Mouse (Mus musculus): ENCODE measurements around the gene Olfm1. TPM values are rescaled to one million over a fixed set of nuclear protein-coding genes. Genes with fewer than 3 reads are reported as not detected.
A peak's percentile ranks its signal among the peaks of the same experiment; 100 is the strongest.

The Olfm1 gene
- polyA plus RNA-seq, 1 experiment from 2014 or later = 34.5 TPM

DNA sequence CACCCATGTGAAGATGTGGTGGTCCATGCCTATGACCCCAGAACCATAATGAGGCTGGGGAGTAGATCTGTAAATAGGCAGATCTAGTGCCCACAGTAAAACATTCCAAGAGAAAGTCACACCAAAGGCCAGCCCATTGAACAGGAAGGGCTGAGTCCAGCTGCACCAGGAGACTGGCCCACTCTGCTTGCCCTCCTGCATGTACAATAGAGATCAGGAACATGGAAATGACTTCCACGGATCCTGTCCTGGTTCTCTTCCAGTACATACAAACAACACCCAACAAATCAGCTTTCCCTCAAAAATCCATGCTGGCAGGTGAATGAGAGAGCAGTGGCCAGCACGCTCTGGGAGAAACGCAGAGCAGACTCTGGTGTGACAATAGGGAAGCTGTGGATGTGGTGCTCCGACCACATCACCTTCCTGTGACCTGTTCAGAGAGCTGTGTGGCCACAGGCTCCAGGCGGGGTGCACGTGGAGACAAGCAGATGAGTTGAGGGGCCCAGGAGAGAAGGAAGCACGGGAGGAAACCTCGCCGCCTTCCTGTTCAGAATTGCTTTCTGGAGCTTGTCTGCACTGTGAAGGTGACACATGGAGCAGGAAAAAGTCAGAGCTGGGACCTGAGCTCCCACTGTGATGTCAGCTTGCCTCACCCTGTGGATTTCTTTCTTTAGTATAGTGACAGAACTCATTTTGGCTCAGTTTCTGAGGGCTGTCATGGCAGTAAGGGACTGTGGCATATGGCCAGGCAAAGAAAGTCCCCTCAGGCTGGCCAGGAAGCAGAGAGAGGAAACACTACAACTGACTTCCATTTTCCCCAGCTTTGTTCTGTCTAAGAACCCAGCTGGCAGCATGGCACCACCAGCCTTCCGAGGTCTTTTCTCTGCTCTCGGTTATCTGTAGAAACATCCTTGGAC, 19.3 kb upstream of the Olfm1 start:
- no peak overlapping the region for H3K4me2 ChIP-seq (replicated peaks)
- H3K4me1 ChIP-seq = no peaks in the 10 kb centered on the region
- H3K9me3 ChIP-seq (replicated peaks) = no peaks in the 10 kb centered on the region
- no peak overlapping the region for H3K4me3 ChIP-seq (replicated peaks)
- no peaks in the 10 kb centered on the region for H3K27me3 ChIP-seq
- H3K27ac ChIP-seq (replicated peaks) = no peak overlapping the region
- H3K9ac ChIP-seq = no peak overlapping the region
- 70% methylated on average over 11 of the region's 11 CpGs for WGBS
- H3K36me3 ChIP-seq = no peaks in the 10 kb centered on the region
- ATAC-seq (ENCODE audit: insufficient number of reproducible peaks, low FRiP score, low TSS enrichment, low read depth) = no peak

DNA sequence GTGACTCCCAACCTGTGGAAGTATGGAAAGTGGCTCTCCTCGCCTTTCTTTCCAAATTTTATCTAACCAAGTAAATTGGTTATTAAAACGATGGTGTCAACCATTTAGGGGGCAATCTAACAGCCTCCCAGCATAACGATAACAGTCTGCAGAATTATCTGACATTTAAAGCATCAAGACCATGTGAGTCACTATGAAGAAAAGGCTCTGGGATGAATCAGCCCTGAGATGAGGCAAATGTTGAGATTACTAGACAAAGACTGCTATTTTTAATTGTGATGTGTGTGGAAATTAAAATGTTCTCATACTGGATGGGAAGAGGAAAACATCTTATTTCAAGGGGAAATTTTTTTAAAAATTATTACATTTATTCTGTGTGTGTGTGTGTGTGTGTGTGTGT, 18.4 kb upstream of the Olfm1 start:
- Histone ChIP-seq H3K4me2 (replicated peaks) (no peak overlapping the region), H3K27ac (replicated peaks) (no peak overlapping the region), H3K36me3 (no peaks in the 10 kb centered on the region), H3K4me3 (replicated peaks) (no peak overlapping the region), H3K27me3 (no peaks in the 10 kb centered on the region), H3K9ac (no peak overlapping the region), H3K4me1 (no peaks in the 10 kb centered on the region), H3K9me3 (replicated peaks) (no peaks in the 10 kb centered on the region)
- WGBS = 77% methylated on average over 3 of the region's 3 CpGs
- no peak for ATAC-seq (ENCODE audit: insufficient number of reproducible peaks, low FRiP score, low TSS enrichment, low read depth)

DNA sequence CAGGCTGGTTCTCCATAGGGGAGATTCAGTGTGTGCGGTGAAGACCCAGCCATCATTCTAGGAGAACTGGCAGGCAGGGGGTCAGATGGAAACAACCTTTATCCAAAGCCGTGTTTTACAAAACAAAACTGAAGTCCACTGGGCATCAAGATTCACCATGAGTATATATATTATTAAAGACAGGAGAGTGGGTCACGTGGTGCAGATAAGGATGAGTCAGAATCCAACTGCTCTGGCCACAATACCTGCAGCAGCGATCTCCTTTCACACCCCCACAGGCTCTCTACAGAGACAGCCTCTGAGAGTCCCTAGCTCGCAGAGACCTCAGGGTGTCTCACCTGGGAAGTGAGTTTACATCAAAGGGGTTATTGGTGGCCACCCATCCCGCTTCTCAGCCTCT, 14.2 kb upstream of the Olfm1 start:
- Histone ChIP-seq H3K4me3 (replicated peaks) (no peak overlapping the region), H3K9me3 (replicated peaks) (no peaks in the 10 kb centered on the region), H3K4me2 (replicated peaks) (no peak overlapping the region), H3K27me3 (no peaks in the 10 kb centered on the region), H3K4me1 (no peaks in the 10 kb centered on the region), H3K9ac (no peak overlapping the region), H3K27ac (replicated peaks) (no peak overlapping the region), H3K36me3 (no peaks in the 10 kb centered on the region)
- no peak for ATAC-seq (ENCODE audit: insufficient number of reproducible peaks, low FRiP score, low TSS enrichment, low read depth)
- 72% methylated on average over 6 of the region's 6 CpGs for WGBS

DNA sequence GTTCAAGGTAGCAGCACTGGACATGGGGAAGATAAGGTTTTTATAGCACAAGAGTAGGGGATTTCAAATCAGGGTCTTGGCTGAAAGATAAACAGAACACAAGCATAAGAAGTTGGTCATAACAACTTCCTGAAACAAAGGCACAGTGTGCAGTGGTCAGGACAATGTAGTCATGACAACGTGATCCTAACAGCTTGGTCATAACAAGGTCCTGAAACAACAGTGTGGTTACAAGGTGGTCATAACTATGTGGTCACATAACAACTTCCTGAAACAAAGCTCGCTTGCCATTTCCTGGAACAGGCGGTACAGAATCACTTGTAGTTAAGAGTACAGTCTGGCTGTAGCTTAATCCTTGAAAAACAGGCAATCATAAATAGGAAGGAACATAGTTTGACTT, 12.7 kb upstream of the Olfm1 start:
- Histone ChIP-seq H3K9ac (no peak overlapping the region), H3K4me2 (replicated peaks) (no peak overlapping the region), H3K36me3 (no peaks in the 10 kb centered on the region), H3K27me3 (no peaks in the 10 kb centered on the region), H3K27ac (replicated peaks) (no peak overlapping the region), H3K4me1 (no peaks in the 10 kb centered on the region), H3K4me3 (replicated peaks) (no peak overlapping the region), H3K9me3 (replicated peaks) (no peaks in the 10 kb centered on the region)
- ATAC-seq (ENCODE audit: insufficient number of reproducible peaks, low FRiP score, low TSS enrichment, low read depth) = no peak
- 59% methylated on average over 3 of the region's 3 CpGs for WGBS

DNA sequence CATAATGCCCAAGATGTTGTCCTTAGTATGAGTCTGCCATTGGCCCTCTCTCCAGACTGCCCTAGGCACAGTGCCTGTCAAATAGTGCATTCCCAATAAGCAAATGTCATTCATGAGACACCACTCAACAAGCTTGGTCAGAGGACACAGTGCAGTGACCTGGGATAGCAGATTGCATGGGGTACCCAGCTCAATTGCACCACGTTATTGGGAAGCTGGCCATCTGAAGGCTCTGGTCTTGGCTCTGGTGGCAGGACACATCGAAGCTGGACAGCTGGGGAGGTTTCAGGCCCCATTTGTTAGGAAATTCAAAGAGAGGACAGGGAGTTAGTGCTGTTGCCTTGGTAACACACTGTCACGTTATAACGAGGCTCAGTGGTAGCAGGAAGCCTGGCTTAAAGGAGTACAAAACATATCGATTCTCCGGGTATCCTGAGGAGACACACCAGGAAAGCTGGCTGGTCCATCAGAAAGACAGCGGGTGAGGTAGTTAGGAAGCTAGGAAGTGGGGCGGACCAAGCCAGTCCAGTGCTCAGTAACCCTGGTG, 4.3 kb upstream of the Olfm1 start:
- peaks cover 14% of the 10 kb centered on the region for H3K27me3 ChIP-seq
- 48% methylated on average over 8 of the region's 8 CpGs for WGBS

DNA sequence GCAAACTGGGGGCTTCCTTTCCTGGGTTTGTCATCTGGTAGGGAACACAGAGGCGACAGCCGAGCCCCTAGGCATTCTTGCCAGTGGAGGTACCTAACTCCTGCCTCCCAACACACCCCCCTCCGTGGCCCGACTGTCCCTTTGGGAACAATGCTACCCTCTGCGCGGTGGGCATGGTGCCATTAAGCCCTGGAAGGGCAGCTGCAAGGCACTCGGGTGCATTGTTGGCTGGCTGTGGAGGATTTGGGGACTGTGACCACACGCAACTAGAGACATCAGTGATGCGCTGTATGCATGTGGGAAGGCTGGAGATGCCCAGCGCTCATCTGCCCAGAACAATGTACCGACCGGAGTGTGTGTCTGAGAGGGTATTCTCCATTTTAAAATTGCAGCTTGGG, 897 bp downstream of the Olfm1 start:
- Histone ChIP-seq H3K4me3 (replicated peaks) (peak overlapping the region; percentile 59), H3K4me2 (replicated peaks) (peak overlapping the region; percentile 93), H3K27ac (replicated peaks) (no peak overlapping the region), H3K9me3 (replicated peaks) (no peaks in the 10 kb centered on the region), H3K9ac (peak overlapping the region; percentile 23; the same call in 1 of the 2 replicates), H3K4me1 (peaks cover 23% of the 10 kb centered on the region), H3K36me3 (no peaks in the 10 kb centered on the region), H3K27me3 (peaks cover 30% of the 10 kb centered on the region)
- ATAC-seq (ENCODE audit: insufficient number of reproducible peaks, low FRiP score, low TSS enrichment, low read depth) = no peak
- 26% methylated on average over 12 of the region's 12 CpGs for WGBS

More for the DNA sequence above, 4.3 kb upstream of the Olfm1 start:
- Histone ChIP-seq H3K9me3 (replicated peaks) (no peaks in the 10 kb centered on the region), H3K27ac (replicated peaks) (no peak overlapping the region), H3K4me2 (replicated peaks) (no peak overlapping the region), H3K36me3 (no peaks in the 10 kb centered on the region), H3K4me3 (replicated peaks) (no peak overlapping the region), H3K9ac (no peak overlapping the region), H3K4me1 (peaks cover 14% of the 10 kb centered on the region)
- no peak for ATAC-seq (ENCODE audit: insufficient number of reproducible peaks, low FRiP score, low TSS enrichment, low read depth)

DNA sequence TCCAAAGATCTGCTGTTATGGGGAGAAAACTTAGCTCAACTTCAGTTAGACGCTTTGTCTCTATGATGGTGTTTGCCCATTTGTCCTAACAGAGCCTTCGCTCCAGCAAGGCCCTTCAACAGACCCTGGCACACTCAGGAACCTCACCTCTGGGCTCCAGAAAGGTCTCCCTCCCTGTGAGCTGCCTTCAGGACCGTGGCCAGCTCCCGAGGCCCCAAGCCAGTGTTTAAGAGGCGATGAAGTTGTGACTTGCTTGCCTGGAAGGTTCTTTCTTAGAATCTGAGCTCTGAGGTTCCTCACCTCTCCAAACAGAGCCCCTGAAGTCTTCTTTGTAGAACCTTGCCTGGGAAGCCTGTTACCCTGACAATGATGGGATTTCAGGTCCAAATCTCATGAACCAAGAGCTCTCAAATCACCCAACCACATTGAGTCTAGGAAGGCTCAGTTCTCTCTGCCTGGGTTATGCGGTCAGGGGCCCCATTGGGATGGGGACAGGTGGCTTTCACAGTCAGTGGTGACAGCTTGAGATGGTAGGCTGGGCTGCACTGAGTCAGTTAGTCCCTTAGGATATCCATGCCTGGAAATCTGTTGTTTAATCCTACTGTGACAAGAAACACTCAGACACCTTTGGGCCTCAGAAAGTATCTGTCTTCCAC, 2.3 kb downstream of the Olfm1 start:
- Histone ChIP-seq H3K4me3 (replicated peaks) (no peak overlapping the region), H3K27me3 (peaks cover 30% of the 10 kb centered on the region), H3K36me3 (no peaks in the 10 kb centered on the region), H3K9me3 (replicated peaks) (no peaks in the 10 kb centered on the region), H3K27ac (replicated peaks) (no peak overlapping the region), H3K4me2 (replicated peaks) (no peak overlapping the region), H3K9ac (no peak overlapping the region), H3K4me1 (peaks cover 23% of the 10 kb centered on the region)
- no peak for ATAC-seq (ENCODE audit: insufficient number of reproducible peaks, low FRiP score, low TSS enrichment, low read depth)
- 35% methylated on average over 6 of the region's 6 CpGs for WGBS

DNA sequence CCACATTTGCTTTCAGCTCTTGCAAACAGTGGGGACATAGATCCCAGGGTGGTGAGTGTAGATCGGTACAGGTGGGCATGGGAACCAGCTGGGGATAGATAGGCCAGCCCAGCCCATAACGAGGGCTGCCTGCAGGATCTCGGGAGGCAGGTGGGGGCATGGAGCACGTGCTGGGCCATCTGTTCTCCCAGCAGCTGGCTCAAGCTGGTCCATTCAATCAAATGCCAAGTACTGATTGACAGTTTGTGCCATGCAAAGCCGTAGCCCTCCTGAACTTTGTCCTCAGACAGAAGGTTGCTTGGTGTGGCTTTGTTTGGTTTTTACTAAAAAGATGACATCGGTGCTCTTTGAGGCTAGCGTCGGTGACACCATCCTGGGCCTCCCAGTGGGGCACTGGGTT, 2.9 kb downstream of the Olfm1 start:
- no peak overlapping the region for H3K4me2 ChIP-seq (replicated peaks)
- WGBS = 77% methylated on average over 8 of the region's 8 CpGs
- no peaks in the 10 kb centered on the region for H3K36me3 ChIP-seq
- peaks cover 30% of the 10 kb centered on the region for H3K27me3 ChIP-seq
- H3K27ac ChIP-seq (replicated peaks) = no peak overlapping the region
- H3K9me3 ChIP-seq (replicated peaks) = no peaks in the 10 kb centered on the region
- H3K9ac ChIP-seq = no peak overlapping the region
- H3K4me3 ChIP-seq (replicated peaks) = no peak overlapping the region
- no peak for ATAC-seq (ENCODE audit: insufficient number of reproducible peaks, low FRiP score, low TSS enrichment, low read depth)
- peaks cover 23% of the 10 kb centered on the region for H3K4me1 ChIP-seq

DNA sequence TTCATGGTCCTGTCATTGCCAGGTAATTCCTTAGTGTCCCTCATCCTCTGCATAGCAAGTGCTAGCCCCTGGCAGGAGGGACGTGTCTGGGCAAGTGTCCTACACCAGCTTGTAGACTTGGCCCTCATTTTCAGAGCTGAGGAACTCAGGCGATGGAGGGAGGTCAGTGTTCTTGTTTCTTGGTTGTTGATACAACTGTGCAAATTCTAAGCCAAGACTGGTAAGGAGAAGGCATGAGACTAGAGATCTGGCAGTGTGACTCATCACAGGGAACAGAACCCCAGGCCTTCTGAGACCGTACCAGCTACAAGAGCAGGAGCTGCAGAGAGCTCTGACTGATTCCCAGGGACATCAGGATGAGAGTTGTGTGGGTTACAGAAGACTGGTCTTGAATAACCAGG, 8.6 kb downstream of the Olfm1 start:
- H3K4me3 ChIP-seq (replicated peaks) = no peak overlapping the region
- H3K9ac ChIP-seq = no peak overlapping the region
- no peak overlapping the region for H3K27ac ChIP-seq (replicated peaks)
- 0 out of 2 replicates have a peak, but pooled peaks cover 6% of the 10 kb centered on the region for H3K27me3 ChIP-seq
- H3K4me1 ChIP-seq = peaks cover 19% of the 10 kb centered on the region
- H3K9me3 ChIP-seq (replicated peaks) = no peaks in the 10 kb centered on the region
- H3K36me3 ChIP-seq = no peaks in the 10 kb centered on the region
- ATAC-seq (ENCODE audit: insufficient number of reproducible peaks, low FRiP score, low TSS enrichment, low read depth) = no peak
- 59% methylated on average over 3 of the region's 3 CpGs for WGBS
- no peak overlapping the region for H3K4me2 ChIP-seq (replicated peaks)

DNA sequence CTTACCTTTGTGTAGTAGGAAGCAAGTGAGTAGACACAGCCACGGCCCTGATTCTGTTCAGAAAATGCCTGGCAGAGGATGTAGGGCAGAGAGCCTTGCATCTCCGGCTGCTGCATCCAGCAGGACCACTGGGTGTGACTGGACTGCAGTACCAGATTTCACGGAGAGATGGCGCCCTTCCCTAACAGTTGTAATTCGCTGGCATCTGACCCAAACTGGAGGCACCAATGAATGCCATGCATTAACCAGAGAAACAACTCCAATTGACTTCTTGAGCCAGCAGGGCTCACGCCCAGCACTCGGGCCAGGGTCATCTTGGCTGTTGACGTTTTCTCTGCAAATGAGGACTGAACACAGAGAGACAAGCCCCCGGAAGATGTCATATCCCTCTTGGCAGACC, 11.4 kb downstream of the Olfm1 start:
- Histone ChIP-seq H3K9ac (no peak overlapping the region), H3K4me3 (replicated peaks) (no peak overlapping the region), H3K27me3 (0 out of 2 replicates have a peak, but pooled peaks cover 10% of the 10 kb centered on the region), H3K9me3 (replicated peaks) (no peaks in the 10 kb centered on the region), H3K27ac (replicated peaks) (0 out of 2 replicates have a peak overlapping the region, but pooled peaks have one; percentile 41), H3K4me1 (peaks cover 28% of the 10 kb centered on the region), H3K36me3 (no peaks in the 10 kb centered on the region; the same call in 1 of the 2 replicates), H3K4me2 (replicated peaks) (0 out of 2 replicates have a peak overlapping the region, but pooled peaks have one; percentile 12)
- ATAC-seq (ENCODE audit: insufficient number of reproducible peaks, low FRiP score, low TSS enrichment, low read depth) = peak; percentile 32; the same call in 1 of the 2 replicates
- 7% methylated on average over 9 of the region's 9 CpGs for WGBS

Measured in embryonic facial prominence, embryonic 15.5 days (tissue).